Mouse (Mus musculus) fibroblast of lung, adult 2 months (primary cell): ENCODE results near the gene Gas1.

Experiments used
- DNase-seq: peaks from one replicate; pipeline ENCODE4 v3.0.0-alpha.2; 2011; ENCODE audit warnings: low read depth

Gene Gas1

GRCm38 (mm10) chr13:60173186-60173585, 4.0 kb downstream of the Gas1 start:
- DNase-seq, result no peak

GRCm38 (mm10) chr13:60172366-60173017, 4.7 kb downstream of the Gas1 start:
- DNase-seq, result no peak

- DNase-seq, result no peak
Measured at GRCm38 (mm10) chr13:60171781-60172180, 5.4 kb downstream of the Gas1 start.

DNA sequence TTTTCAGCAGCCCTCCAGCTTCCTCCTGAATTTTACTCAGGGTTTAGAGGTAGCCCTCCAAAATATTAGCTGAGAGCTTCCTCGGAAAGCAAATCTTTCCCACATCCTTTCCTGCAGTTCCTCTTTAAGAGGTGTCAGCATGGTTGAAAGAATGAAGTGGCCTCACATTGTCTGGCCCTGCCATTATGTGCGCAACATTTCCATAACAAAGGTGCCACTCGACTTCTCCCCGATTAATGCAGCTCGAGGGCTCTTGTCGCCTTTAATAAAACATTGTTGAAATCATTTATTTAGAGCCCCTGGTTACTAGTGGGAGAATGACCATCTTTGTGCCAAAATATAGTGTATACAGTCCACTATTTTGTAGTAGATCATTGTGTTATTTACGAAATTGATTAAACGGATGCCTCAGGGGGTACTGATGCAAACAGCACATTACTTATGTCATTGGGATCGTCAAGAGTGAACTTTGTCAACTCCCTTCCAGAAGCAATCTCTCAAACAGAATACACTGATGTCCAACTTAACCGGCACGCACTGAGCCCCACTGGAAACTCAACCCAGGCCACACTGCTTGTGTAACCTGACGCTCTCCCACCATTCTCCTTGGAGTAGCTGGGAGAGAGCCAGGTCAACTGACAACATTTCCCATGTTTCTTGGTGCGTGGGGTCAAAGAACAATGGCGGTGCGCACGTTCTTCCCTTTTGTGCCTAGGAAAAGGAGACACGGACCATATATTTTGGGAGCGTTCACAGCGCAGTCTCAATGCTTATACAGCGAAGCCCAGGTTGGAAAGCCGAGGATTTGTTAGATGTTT, 6.1 kb downstream of the Gas1 start:
- DNase-seq, result no peak

DNA sequence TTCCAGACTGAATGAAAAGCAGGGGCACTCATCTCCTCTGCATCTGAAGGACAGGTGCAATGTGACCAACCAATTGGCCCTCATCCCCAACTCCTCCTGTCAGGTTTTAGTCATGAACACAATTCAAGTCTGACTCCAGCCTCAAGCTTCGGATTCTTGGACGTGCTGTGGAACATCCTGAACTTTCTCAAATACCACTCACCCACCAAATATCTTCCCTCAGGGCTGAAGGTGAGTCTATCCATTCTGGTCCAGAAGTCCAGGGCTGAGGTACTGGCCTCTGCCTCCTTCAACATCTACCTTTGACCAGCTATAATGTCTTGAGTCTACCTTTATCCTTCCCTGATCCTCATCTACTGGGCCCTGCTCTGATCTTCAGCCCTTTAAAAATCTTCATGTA, 8.1 kb downstream of the Gas1 start:
- DNase-seq, result no peak

- no peak for DNase-seq
Measured at GRCm38 (mm10) chr13:60156294-60157126, 20.7 kb downstream of the Gas1 start.

DNA sequence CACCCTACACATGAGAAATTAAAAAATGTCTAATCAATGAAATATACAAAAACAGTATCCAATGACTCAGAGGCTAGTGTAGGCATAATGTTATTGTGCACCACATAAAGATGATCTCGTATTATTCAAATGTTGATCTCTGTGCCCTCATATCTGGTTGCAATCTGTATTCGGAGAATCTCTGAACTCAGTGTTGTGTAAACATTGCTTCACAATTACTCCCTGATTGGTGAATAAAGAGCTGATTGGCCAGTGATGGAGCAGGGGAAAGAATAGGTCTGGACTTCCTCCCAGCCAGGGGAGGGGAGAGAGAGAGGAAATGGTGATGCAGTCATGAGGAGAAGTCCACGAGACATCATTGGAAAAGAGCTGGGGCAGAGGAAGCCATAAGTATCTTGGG, 23.0 kb downstream of the Gas1 start:
- no peak for DNase-seq

- DNase-seq, result no peak
Measured at GRCm38 (mm10) chr13:60148235-60148634, 28.9 kb downstream of the Gas1 start.

DNA sequence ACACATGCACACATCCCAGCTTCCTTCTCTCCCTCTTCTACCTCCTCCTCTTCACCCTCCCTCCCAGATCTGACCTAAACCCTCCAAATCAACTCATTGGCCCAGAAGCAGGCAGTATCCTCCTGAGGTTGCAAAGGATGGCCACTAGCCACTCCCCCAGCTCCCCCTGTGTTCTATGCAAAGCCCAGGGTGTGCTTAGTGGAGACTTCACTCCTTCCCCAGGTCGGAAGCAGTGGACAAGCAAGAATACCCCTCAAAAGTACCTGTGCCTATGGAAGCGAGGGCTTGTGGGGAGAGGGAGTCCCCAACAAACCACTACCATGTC, 29.3 kb downstream of the Gas1 start:
- DNase-seq, result no peak

GRCm38 (mm10) chr13:60146994-60147856, 29.9 kb downstream of the Gas1 start:
- no peak for DNase-seq

DNA sequence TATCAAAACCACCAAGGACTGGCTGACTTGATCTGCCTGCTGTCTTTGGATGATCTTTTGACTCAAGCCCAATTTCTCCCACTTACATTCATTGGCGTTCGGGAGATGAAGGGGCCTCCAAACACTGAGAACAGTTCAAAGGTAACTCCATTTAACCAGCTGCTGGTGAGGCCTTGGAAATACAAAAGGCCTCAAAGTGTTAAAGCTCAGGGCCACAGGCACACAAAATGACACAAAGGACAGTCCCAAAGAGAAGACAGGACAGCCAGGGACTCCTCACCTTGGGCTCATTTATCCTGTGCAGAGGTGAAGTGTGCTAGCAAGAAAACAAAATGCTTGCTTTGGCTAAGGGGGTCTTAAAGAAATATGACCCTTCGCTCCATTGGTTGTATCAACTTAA, 30.9 kb downstream of the Gas1 start:
- no peak for DNase-seq

GRCm38 (mm10) chr13:60136962-60137361, 40.2 kb downstream of the Gas1 start:
- no peak for DNase-seq

GRCm38 (mm10) chr13:60134439-60134799, 42.7 kb downstream of the Gas1 start:
- DNase-seq, result no peak

- no peak for DNase-seq
Measured at GRCm38 (mm10) chr13:60133716-60134438, 43.3 kb downstream of the Gas1 start.

GRCm38 (mm10) chr13:60131771-60132170, 45.4 kb downstream of the Gas1 start:
- no peak for DNase-seq

DNA sequence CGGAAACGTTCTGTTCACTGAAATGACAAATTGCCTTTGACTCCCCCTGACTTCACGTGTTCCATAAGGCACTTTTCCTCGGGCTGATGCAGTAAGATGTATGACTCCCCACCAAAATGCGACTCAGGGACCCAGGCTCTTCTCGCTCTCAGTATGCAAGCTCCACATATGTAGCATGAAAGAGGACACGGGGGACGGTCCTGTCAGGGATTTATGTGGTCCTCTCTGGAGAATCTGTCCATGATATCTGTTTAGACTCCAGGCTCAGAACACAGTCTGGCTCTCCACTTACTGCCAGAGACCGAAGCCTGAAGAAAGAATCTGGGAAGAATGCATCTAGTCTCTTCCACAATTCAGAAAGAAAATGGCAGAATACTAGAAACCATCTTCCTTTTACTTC, 47.6 kb downstream of the Gas1 start:
- no peak for DNase-seq

- no peak for DNase-seq
Measured at GRCm38 (mm10) chr13:60126338-60126737, 50.8 kb downstream of the Gas1 start.

DNA sequence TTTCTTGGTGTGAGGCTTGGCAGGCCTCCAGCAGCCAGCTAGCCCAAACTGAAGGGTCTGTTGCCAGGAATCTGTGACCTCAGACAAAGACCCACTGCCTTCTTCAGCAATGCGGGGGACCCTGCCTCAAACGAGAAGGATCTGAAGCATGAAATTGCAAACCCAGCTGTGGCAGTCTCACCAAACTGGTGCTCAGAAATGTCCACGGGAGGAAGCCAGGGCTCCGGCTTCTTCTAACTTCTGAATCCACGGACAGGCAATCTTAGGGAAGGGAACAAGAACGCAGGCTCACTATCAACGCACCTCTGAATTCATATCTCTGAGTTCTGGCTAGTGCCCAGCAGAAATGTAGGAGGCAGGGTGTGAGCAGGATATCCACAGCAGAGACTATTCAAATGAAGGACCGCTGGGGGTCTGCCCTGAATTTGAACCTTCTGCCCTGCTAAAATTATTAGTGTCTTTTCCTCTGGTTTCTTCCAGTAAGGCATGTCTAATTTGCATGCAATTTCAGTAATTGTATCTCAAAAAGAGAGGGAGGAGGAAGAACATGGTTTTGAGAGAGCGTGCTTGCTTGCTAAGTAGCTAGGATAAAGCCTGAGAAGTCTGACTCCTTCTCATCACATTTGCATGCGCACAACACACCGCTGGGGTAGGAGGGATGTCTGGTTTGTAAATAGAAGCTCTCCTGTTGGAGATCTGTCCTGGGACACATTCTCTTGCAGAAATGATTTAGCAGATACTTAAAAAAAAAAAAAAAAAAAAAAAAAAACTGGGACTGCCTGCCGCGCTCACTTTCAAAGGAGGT, 51.5 kb downstream of the Gas1 start:
- DNase-seq, result no peak

GRCm38 (mm10) chr13:60125020-60125419, 52.1 kb downstream of the Gas1 start:
- DNase-seq, result no peak

DNA sequence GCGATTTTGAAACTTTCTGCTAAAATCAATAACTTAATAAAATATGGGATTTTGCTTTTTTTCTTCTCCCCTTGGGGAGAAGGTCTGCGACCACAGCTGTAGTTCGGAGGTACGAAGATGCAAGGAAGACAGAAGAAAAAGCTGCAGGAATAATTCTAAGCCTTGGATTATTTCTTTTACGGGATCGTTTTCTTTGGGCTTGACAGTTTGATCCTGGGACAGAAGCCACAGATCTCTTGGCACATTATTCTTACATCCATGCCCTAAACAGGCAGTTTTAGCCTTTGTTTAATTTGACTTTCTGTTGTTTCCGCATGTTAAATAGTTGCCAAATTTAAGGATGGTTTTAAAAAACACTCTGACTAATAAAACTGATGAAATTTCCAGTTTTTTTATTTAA, 52.7 kb downstream of the Gas1 start:
- no peak for DNase-seq
